Mouse (Mus musculus) CD8-positive naive resting alpha-beta T cell, adult 2 months (primary cell): ENCODE measurements at regions not wholly inside any gene's neighbourhood (a gene's known extent, or its start where the extent isn't known, plus 50 kb on each side); places are given as distances from the start of the nearest gene placed in this dataset.

Experiments
- DNase-seq, 2 experiments: peaks; one replicate each; pipeline ENCODE4 v3.0.0; 2022; ENCODE audit warnings: low read depth in 2 of 2, low spot score in 2 of 2

GRCm38 (mm10) chr3:143092206-143092605 is 210.4 kb upstream of the Pkn2 start:
- DNase-seq, result no peak

DNA sequence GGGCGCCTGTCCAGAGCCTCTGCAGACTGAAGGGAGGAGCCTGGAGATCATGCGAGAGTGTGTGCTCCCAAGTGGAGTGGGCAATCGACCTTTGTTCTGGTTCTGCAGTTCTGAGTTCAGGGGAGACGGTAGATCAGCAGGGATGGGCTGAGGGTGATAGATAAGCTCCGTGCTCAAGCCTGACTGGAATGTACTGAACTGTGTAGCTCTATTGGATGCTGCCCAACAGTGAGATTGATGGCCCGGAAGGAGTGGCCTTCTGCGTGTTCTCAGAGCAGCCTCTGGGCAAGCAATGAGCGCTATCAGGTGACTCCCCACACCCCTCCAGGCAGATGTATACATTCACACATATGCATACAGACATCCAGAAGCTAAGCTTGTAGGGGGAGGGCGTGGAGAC is 209.1 kb upstream of the Pkn2 start:
- DNase-seq, result no peak

- no peak for DNase-seq
These were observed 208.5 kb upstream of the Pkn2 start for GRCm38 (mm10) chr3:143090316-143090715.

DNA sequence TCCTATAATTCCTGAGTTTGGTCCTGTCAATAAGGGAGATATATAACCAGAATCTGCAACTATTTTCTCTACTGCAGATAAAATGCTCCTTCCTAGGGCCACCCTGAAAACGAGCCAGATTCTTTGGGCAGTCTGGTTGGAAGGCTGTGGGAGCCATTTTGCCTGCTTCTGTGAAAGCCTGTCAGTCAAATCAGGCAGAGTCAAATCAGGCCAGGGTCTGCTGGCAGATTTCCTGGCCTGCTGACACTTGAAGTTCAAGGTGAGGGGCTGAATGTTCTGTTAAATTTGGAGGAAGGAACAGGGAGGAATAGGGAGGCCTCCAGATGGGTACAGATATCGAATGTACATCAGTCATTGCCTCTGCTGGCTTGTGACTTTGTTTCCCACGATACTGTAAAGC is 206.0 kb upstream of the Pkn2 start:
- no peak for DNase-seq

DNA sequence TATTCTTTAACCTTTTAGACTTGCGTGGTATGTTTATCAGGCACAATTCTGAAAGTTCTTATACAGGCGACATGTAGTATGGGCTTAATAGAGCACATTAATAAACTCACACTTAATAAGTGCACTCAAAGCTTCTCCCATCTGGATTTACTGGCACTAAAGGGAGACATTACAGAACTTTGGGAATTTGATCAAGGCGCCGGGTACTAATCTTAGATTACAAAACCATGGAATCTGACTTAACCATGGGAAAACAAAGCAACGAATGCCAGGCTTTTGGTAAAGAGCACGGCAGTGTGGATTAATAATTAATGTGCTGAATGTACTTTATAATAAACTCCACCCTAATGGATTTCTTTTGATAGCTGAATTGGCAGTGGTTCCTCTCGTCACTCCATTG is 196.5 kb upstream of the Pkn2 start:
- no peak for DNase-seq

- DNase-seq, result no peak
These were observed 190.1 kb upstream of the Pkn2 start for GRCm38 (mm10) chr3:143071839-143072373.

GRCm38 (mm10) chr3:143054858-143055257 is 173.1 kb upstream of the Pkn2 start:
- no peak for DNase-seq

DNA sequence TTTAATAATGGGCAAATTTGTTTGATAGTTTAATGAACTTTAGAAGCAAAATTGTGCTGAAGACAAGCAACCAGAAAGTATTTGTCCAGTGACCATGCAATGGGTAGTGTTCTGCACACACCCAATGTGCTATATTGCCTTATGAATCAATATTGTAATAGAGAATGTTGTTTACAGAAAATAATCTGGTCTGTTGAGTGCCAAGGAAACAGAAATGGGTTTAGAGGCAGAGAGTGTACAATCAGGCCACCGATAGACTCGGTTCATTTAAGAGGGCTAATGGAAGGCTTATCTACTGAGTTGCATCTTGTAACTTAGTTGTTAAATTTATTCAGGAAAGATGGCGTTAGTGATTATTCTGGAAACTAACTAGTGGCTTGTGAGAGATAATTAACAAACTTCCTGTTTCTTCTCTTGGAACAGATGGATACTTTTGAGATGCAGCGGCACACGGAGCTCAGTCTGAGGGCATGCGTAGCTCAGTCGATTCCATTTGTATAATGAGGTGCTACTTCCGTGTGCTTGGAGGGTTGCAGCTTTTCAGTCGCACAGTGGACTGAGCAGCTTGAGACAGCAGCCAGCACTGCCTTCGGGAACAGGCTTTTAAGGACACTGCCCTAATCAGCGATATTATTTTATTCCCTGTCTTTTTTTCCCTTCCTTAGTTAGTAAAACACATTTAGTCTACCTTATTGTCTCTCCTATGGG is 171.6 kb upstream of the Pkn2 start:
- no peak for DNase-seq

- DNase-seq, result no peak
These were observed 158.9 kb upstream of the Pkn2 start for GRCm38 (mm10) chr3:143040666-143041065.

DNA sequence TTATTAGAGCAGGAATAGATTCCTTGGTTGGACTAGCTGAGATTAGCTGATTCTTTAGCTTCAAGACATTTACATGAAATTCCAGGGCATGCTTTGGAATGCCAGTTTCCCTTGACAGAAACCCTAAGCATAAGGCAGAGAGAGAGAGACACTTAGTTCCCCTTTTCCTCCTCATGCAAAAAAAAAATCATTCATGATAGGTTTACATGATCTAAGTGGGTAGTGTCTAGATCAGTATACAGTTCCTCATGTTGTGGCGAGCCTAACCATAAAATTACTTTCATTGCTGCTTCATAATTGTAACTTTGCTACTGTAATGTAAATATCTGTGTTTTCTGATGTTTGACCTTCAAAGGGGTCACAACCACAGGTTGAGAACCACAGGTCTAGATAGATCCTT is 154.3 kb upstream of the Pkn2 start:
- no peak for DNase-seq

GRCm38 (mm10) chr3:143034588-143034987 is 152.8 kb upstream of the Pkn2 start:
- DNase-seq, result no peak

- DNase-seq, result no peak
These were observed 140.7 kb upstream of the Pkn2 start for GRCm38 (mm10) chr3:143022486-143022885.

- DNase-seq, result no peak
These were observed 139.5 kb upstream of the Pkn2 start for GRCm38 (mm10) chr3:143021159-143021871.

DNA sequence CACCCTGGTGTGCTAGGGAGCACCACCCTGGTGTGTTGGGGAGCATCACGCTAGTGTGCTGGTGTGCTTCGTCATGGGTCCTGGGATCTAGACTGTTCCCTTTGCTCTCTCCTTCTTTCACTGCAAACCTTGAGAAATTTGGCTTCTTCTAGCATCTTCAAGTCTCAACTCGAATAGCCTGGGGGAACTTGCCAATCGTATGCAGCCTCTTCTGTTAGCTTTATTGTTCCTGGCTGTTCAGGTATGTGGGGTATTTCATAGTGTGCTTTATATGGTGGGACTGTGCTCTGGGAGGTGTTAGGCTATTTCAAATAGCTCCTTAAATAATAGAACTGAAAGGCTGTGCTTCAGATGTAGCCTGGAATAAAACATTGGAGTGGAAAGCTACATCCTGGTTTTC is 135.7 kb upstream of the Pkn2 start:
- no peak for DNase-seq

- no peak for DNase-seq
These were observed 135.0 kb upstream of the Pkn2 start for GRCm38 (mm10) chr3:143016758-143017157.

DNA sequence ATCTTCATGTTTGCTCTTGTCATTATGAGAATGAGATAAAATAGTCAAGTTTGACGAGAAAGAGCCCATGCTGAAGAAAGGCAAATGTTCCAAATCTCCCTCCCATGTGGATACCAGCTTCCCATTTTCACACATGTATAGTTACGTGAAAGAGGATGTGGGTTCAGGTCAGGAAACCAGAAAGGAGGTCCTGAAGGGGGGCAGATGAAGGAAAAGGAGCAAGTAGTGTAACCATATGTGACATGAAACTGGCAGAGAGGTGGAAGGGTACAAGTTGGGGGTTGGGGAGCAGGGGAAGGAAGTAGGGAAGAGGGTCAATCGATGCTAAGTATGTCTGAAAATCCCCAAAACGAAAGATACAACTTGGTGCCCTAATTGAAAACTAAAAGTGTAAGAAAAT is 132.6 kb upstream of the Pkn2 start:
- no peak for DNase-seq

DNA sequence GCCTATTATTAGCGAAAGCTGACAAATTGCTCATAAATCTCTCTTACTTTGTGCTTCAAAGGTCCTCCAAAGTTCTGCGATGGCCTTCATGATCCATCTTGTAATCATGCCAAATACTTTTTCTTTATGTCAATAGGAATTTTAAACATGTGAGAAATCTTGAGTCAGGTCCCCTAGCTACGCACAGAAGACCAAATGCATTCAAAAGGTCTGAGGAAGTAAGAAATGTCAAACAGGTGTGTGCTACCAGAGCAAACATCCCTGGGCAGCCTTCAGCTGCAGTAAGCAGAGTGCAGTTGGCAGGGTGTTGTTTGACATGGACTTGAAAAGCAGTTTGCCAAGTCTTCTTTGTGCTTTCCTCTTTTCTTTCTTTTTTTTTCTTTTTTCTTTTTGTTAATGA is 125.2 kb upstream of the Pkn2 start:
- DNase-seq, result no peak

GRCm38 (mm10) chr3:143001952-143002351 is 120.1 kb upstream of the Pkn2 start:
- DNase-seq, result no peak

- no peak for DNase-seq
These were observed 114.4 kb upstream of the Pkn2 start for GRCm38 (mm10) chr3:142995981-142996743.

DNA sequence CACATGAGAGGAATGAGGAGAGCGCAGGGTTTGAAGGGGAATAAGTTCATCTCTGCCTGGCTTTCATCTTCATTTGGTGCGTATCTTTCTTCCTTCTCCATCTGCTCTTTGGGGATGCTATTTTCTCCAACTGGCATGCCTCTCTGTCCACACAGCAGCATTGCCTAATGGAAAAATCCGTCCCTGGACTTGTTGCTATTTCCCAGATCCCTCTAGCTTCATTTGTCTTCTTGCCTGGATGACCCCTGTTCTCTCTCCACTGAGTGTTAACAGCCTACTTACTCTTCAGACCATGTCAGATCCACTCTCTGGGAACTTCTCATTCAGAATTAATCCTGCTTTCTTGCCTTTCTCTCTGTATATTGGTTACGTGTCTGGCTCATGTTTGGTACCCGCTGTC is 102.7 kb upstream of the Pkn2 start:
- no peak for DNase-seq

GRCm38 (mm10) chr3:142981221-142981620 is 99.4 kb upstream of the Pkn2 start:
- no peak for DNase-seq

- no peak for DNase-seq
These were observed 97.4 kb upstream of the Pkn2 start for GRCm38 (mm10) chr3:142979161-142979560.
